Mouse (Mus musculus) cerebellum, adult 2 months (tissue): Measurements from ENCODE around the gene Tesc.

Source experiments
- CTCF ChIP-seq: fragments of 200-500 bp; IDR thresholded peaks from 2 replicates; pipeline ENCODE4 v1.5.1; 2011; ENCODE audit warnings: low read depth, mild to moderate bottlenecking, control low read depth, low read length, moderate library complexity, borderline replicate concordance; ENCODE audit not compliant: insufficient read depth
- POLR2A ChIP-seq: fragments of 200-500 bp; IDR thresholded peaks from 2 replicates; pipeline ENCODE4 v1.6.1; 2011; ENCODE audit warnings: low read length, control low read depth, borderline replicate concordance; ENCODE audit not compliant: insufficient read depth

- TF ChIP-seq CTCF (no peak), POLR2A (no peak)
These were observed 9.6 kb downstream of the Tesc start for GRCm38 (mm10) chr5:118036888-118037797.
